Mouse (Mus musculus) intestine, embryonic 16.5 days (tissue): ENCODE measurements around the gene Foxj2. TPM values are rescaled to one million over a fixed set of nuclear protein-coding genes. Genes with fewer than 3 reads are reported as not detected.
A peak's percentile ranks its signal among the peaks of the same experiment; 100 is the strongest.

Experiments
- ATAC-seq: fragments of 200-750 bp; cut with Nextera tagmentation; 2 replicates; pipeline ENCODE4 v1.8.0; 2017; ENCODE audit warnings: moderate TSS enrichment, moderate library complexity
- H3K27ac ChIP-seq: fragments of 300-500 bp; sonication (generic); 2 replicates; pipeline ENCODE4 v1.5.1; 2014; ENCODE audit warnings: mild to moderate bottlenecking, low read length
- H3K27me3 ChIP-seq: fragments of 300-500 bp; sonication (generic); replicated peaks from 2 replicates; pipeline ENCODE4 v1.6.1; 2014; ENCODE audit warnings: low read length, control low read depth, mixed read lengths; ENCODE audit not compliant: control insufficient read depth, insufficient read depth
- H3K36me3 ChIP-seq: fragments of 300-500 bp; sonication (generic); 2 replicates; pipeline ENCODE4 v1.6.1; 2014; ENCODE audit warnings: low read length, control low read depth; ENCODE audit not compliant: control insufficient read depth, insufficient read depth
- H3K4me1 ChIP-seq: fragments of 300-500 bp; sonication (generic); 2 replicates; pipeline ENCODE4 v1.6.1; 2014; ENCODE audit warnings: low read length, control low read depth, mixed read lengths; ENCODE audit not compliant: control insufficient read depth, insufficient read depth
- H3K4me2 ChIP-seq: fragments of 300-500 bp; sonication (generic); 2 replicates; pipeline ENCODE4 v1.6.1; 2014; ENCODE audit warnings: low read depth, low read length, control low read depth
- H3K4me3 ChIP-seq: fragments of 300-500 bp; sonication (generic); 2 replicates; pipeline ENCODE4 v1.5.1; 2014; ENCODE audit warnings: mild to moderate bottlenecking, low read length
- H3K9ac ChIP-seq: fragments of 300-500 bp; sonication (generic); 2 replicates; pipeline ENCODE4 v1.6.1; 2014; ENCODE audit warnings: low read depth, low read length
- H3K9me3 ChIP-seq: fragments of 300-500 bp; sonication (generic); 2 replicates; pipeline ENCODE4 v1.6.1; 2016; ENCODE audit warnings: low read length, control low read depth; ENCODE audit not compliant: control insufficient read depth
- WGBS: fragments of 180-500 bp; shearing (Covaris S2); extraction: QIAGEN DNeasy Blood & Tissue Kit; methylation state at CpG from one replicate; pipeline ENCODE4 v1.1.7; 2014; 5-methylcytosine and 5-hydroxymethylcytosine counted together
- polyA plus RNA-seq: library from polyadenylated mRNA; unstranded; fragments of >200 nt; fragmentation: Nextera tagmentation; extraction: Ambion mirVana; gene quantifications from 2 replicates; pipeline ENCODE4 v1.2.1, GENCODE M21; 2015

Gene Foxj2
- polyA plus RNA-seq, 1 experiment from 2014 or later = 3.3 TPM

- H3K4me1 ChIP-seq = peaks cover 31% of the 10 kb centered on the region
- no peaks in the 10 kb centered on the region for H3K27me3 ChIP-seq
- ATAC-seq = peak; percentile 95
- 3% methylated on average over 29 of the region's 29 CpGs for WGBS
- peak overlapping the region; percentile 65 for H3K27ac ChIP-seq
- peak overlapping the region; percentile 73 for H3K9ac ChIP-seq
- H3K9me3 ChIP-seq = no peaks in the 10 kb centered on the region
- peak overlapping the region; percentile 51 for H3K4me3 ChIP-seq
- H3K4me2 ChIP-seq = peak overlapping the region; percentile 90
- H3K36me3 ChIP-seq = no peaks in the 10 kb centered on the region
Observed at GRCm38 (mm10) chr6:122825923-122826742, 6.4 kb downstream of the Foxj2 start.

- Histone ChIP-seq H3K27me3 (no peaks in the 10 kb centered on the region), H3K9ac (no peak overlapping the region), H3K4me3 (no peak overlapping the region), H3K4me2 (no peak overlapping the region), H3K36me3 (0 out of 2 replicates have a peak, but pooled peaks cover 1% of the 10 kb centered on the region), H3K4me1 (peaks cover 21% of the 10 kb centered on the region), H3K27ac (no peak overlapping the region), H3K9me3 (no peaks in the 10 kb centered on the region)
- ATAC-seq = no peak
- WGBS = 50% methylated on average over 13 of the region's 13 CpGs
Observed at GRCm38 (mm10) chr6:122828086-122828485, 8.4 kb downstream of the Foxj2 start.

GRCm38 (mm10) chr6:122832880-122833279, 13.2 kb downstream of the Foxj2 start:
- no peaks in the 10 kb centered on the region for H3K9me3 ChIP-seq
- ATAC-seq = no peak
- H3K9ac ChIP-seq = no peak overlapping the region
- H3K4me2 ChIP-seq = no peak overlapping the region
- 86% methylated on average over 7 of the region's 7 CpGs for WGBS
- no peaks in the 10 kb centered on the region for H3K4me1 ChIP-seq
- H3K27me3 ChIP-seq = no peaks in the 10 kb centered on the region
- H3K36me3 ChIP-seq = peaks cover 25% of the 10 kb centered on the region
- no peak overlapping the region for H3K4me3 ChIP-seq
- H3K27ac ChIP-seq = no peak overlapping the region

- ATAC-seq = no peak
Observed at GRCm38 (mm10) chr6:122834365-122834764, 14.7 kb downstream of the Foxj2 start.

GRCm38 (mm10) chr6:122836974-122837373, 17.3 kb downstream of the Foxj2 start:
- H3K4me3 ChIP-seq = no peak overlapping the region
- no peak overlapping the region for H3K9ac ChIP-seq
- no peaks in the 10 kb centered on the region for H3K9me3 ChIP-seq
- no peak overlapping the region for H3K4me2 ChIP-seq
- WGBS = 97% methylated on average over 3 of the region's 3 CpGs
- no peak overlapping the region for H3K27ac ChIP-seq
- ATAC-seq = no peak
- peaks cover 34% of the 10 kb centered on the region for H3K36me3 ChIP-seq
- no peaks in the 10 kb centered on the region for H3K4me1 ChIP-seq
- no peaks in the 10 kb centered on the region for H3K27me3 ChIP-seq

More at GRCm38 (mm10) chr6:122834365-122834764, 14.7 kb downstream of the Foxj2 start:
- no peaks in the 10 kb centered on the region for H3K9me3 ChIP-seq
- H3K36me3 ChIP-seq = peaks cover 30% of the 10 kb centered on the region
- 64% methylated on average over 4 of the region's 4 CpGs for WGBS
- no peak overlapping the region for H3K27ac ChIP-seq
- H3K9ac ChIP-seq = no peak overlapping the region
- H3K27me3 ChIP-seq = no peaks in the 10 kb centered on the region
- no peak overlapping the region for H3K4me2 ChIP-seq
- no peak overlapping the region for H3K4me3 ChIP-seq
- H3K4me1 ChIP-seq = no peaks in the 10 kb centered on the region

- Histone ChIP-seq H3K9ac (no peak overlapping the region), H3K27ac (no peak overlapping the region), H3K9me3 (no peaks in the 10 kb centered on the region), H3K36me3 (peaks cover 34% of the 10 kb centered on the region), H3K4me3 (no peak overlapping the region), H3K4me1 (no peaks in the 10 kb centered on the region), H3K4me2 (no peak overlapping the region), H3K27me3 (no peaks in the 10 kb centered on the region)
- WGBS = 94% methylated on average over 5 of the region's 5 CpGs
- no peak for ATAC-seq
Observed at GRCm38 (mm10) chr6:122837539-122837938, 17.8 kb downstream of the Foxj2 start.

GRCm38 (mm10) chr6:122843759-122844158, 24.0 kb downstream of the Foxj2 start:
- Histone ChIP-seq H3K9me3 (no peaks in the 10 kb centered on the region), H3K27me3 (no peaks in the 10 kb centered on the region), H3K4me1 (no peaks in the 10 kb centered on the region), H3K4me2 (no peak overlapping the region), H3K9ac (no peak overlapping the region), H3K36me3 (peaks cover 10% of the 10 kb centered on the region; the same call in 1 of the 2 replicates), H3K27ac (no peak overlapping the region), H3K4me3 (no peak overlapping the region)
- no peak for ATAC-seq
- WGBS = 66% methylated on average over 6 of the region's 6 CpGs

- WGBS = 56% methylated on average over 2 of the region's 2 CpGs
- Histone ChIP-seq H3K4me3 (no peak overlapping the region), H3K4me1 (no peaks in the 10 kb centered on the region), H3K9me3 (no peaks in the 10 kb centered on the region), H3K9ac (no peak overlapping the region), H3K36me3 (no peaks in the 10 kb centered on the region), H3K4me2 (no peak overlapping the region), H3K27ac (no peak overlapping the region), H3K27me3 (no peaks in the 10 kb centered on the region)
- no peak for ATAC-seq
Observed at GRCm38 (mm10) chr6:122852696-122853095, 33.0 kb downstream of the Foxj2 start.

- Histone ChIP-seq H3K9me3 (no peaks in the 10 kb centered on the region), H3K9ac (no peak overlapping the region), H3K27me3 (no peaks in the 10 kb centered on the region), H3K4me3 (no peak overlapping the region), H3K27ac (no peak overlapping the region), H3K4me2 (no peak overlapping the region), H3K4me1 (no peaks in the 10 kb centered on the region), H3K36me3 (no peaks in the 10 kb centered on the region)
- no peak for ATAC-seq
- WGBS = 73% methylated on average over 12 of the region's 12 CpGs
Observed at GRCm38 (mm10) chr6:122854552-122854951, 34.8 kb downstream of the Foxj2 start.
